ENCODE assay signal across 14 mouse cellular contexts in genomic region chr4:155148453-155148852, GRCm38 (mm10).
DNase-seq lines count a peak whose midpoint lies in the region; ATAC-seq and TF ChIP-seq lines count a peak whose summit lies in the region.
"Had no signal": no experiment of that assay in that cellular context is flagged by ENCODE, and none has a peak within 500 bp of the region (broad histone marks: within the 10 kb centered on the region; RNA-seq: fewer than 3 reads in every experiment).

No protein-coding gene starts in this region.

- H3K9me3 ChIP-seq in lung, embryonic 15.5 days = no peaks in the 10 kb centered on the region
- no peaks in the 10 kb centered on the region for H3K9me3 ChIP-seq in intestine, embryonic 15.5 days
- H3K9me3 ChIP-seq in stomach, embryonic 14.5 days (ENCODE audit: control insufficient read depth, low read depth, low read length) = no peaks in the 10 kb centered on the region
- H3K9me3 ChIP-seq: liver, embryonic 15.5 days; midbrain, embryonic 15.5 days had no signal

- no peak for ATAC-seq in lung, embryonic 15.5 days (ENCODE audit: borderline replicate concordance, extremely low read depth, low FRiP score, low TSS enrichment)
- ATAC-seq in intestine, embryonic 15.5 days = no peak
- no peak for ATAC-seq in stomach, embryonic 14.5 days (ENCODE audit: insufficient number of reproducible peaks, insufficient read depth, low FRiP score, low read depth)
- ATAC-seq: midbrain, embryonic 15.5 days had no signal

- H3K4me2 ChIP-seq in lung, embryonic 15.5 days = no peak overlapping the region
- H3K4me2 ChIP-seq in intestine, embryonic 15.5 days (replicated peaks) = 0 out of 2 replicates have a peak overlapping the region, but pooled peaks have one; percentile 33
- H3K4me2 ChIP-seq in stomach, embryonic 14.5 days (replicated peaks; ENCODE audit: low read depth, low read length) = no peak overlapping the region
- H3K4me2 ChIP-seq: liver, embryonic 15.5 days; midbrain, embryonic 15.5 days had no signal

- no peak for TF ChIP-seq CTCF in heart, adult 2 months (IDR thresholded peaks at IDR 0.05)

- no peaks in the 10 kb centered on the region for H3K27me3 ChIP-seq in heart, adult 2 months (ENCODE audit: control insufficient read depth, insufficient read depth, low read length)
- no peaks in the 10 kb centered on the region for H3K27me3 ChIP-seq in lung, embryonic 15.5 days
- no peaks in the 10 kb centered on the region for H3K27me3 ChIP-seq in intestine, embryonic 15.5 days (replicated peaks)
- H3K27me3 ChIP-seq in stomach, embryonic 14.5 days (ENCODE audit: control insufficient read depth, insufficient read depth, low read length) = no peaks in the 10 kb centered on the region

- no peak for TF ChIP-seq POLR2A in heart, adult 2 months (IDR thresholded peaks at IDR 0.05; ENCODE audit: insufficient read depth, low read depth, low read length)

- 74% methylated on average over 4 of the region's 4 CpGs for WGBS in heart, adult 2 months
- WGBS in lung, embryonic 15.5 days = 49% methylated on average over 4 of the region's 4 CpGs
- WGBS in intestine, embryonic 15.5 days = 70% methylated on average over 4 of the region's 4 CpGs
- 59% methylated on average over 4 of the region's 4 CpGs for WGBS in stomach, embryonic 14.5 days

- intact Hi-C loops in heart, adult 2 months (cut with DNase I) = no loop called here
- intact Hi-C loops in heart, postnatal 25 days (cut with DNase I) = loop anchor here (5.0 kb wide), 1 partner anchor 39 kb away; no protein-coding TSS in a partner anchor

- peaks cover 30% of the 10 kb centered on the region for H3K4me1 ChIP-seq in heart, adult 2 months (ENCODE audit: control insufficient read depth, insufficient read depth, low read length)
- H3K4me1 ChIP-seq in lung, embryonic 15.5 days = peaks cover 74% of the 10 kb centered on the region
- peaks cover 62% of the 10 kb centered on the region for H3K4me1 ChIP-seq in intestine, embryonic 15.5 days (replicated peaks)
- peaks cover 60% of the 10 kb centered on the region for H3K4me1 ChIP-seq in stomach, embryonic 14.5 days (ENCODE audit: control insufficient read depth, insufficient read depth, low read length)

- H3K36me3 ChIP-seq in heart, adult 2 months (ENCODE audit: control insufficient read depth, insufficient read depth, low read length) = no peaks in the 10 kb centered on the region
- 0 out of 2 replicates have a peak, but pooled peaks cover 2% of the 10 kb centered on the region for H3K36me3 ChIP-seq in lung, embryonic 15.5 days
- H3K36me3 ChIP-seq in intestine, embryonic 15.5 days = no peaks in the 10 kb centered on the region; the same call in 1 of the 2 replicates
- no peaks in the 10 kb centered on the region for H3K36me3 ChIP-seq in stomach, embryonic 14.5 days (ENCODE audit: control insufficient read depth, insufficient read depth, low read length)
- H3K36me3 ChIP-seq: liver, embryonic 15.5 days; midbrain, embryonic 15.5 days had no signal

- TF ChIP-seq EP300 in heart, adult 2 months (IDR thresholded peaks at IDR 0.05; ENCODE audit: insufficient read depth, low read depth, low read length) = no peak

- no peak for DNase-seq in heart, adult 2 months
- no peak for DNase-seq in heart, postnatal 25 days (ENCODE audit: low spot score)
- DNase-seq in lung, postnatal 14 days = no peak
- no peak for DNase-seq in layer of hippocampus, adult 11-12 months (ENCODE audit: low spot score)
- DNase-seq in thymus, postnatal 25 days = no peak
- DNase-seq: adrenal gland, adult 8-10 months; layer of hippocampus, postnatal 36 days; right cerebral cortex, postnatal 4 days; thymus, adult 2 months had no signal

- H3K9ac ChIP-seq in heart, adult 2 months (ENCODE audit: low read depth, low read length) = no peak overlapping the region
- H3K9ac ChIP-seq in lung, embryonic 15.5 days = no peak overlapping the region
- no peak overlapping the region for H3K9ac ChIP-seq in intestine, embryonic 15.5 days
- no peak overlapping the region for H3K9ac ChIP-seq in stomach, embryonic 14.5 days (replicated peaks; ENCODE audit: low read depth, low read length)
- H3K9ac ChIP-seq: liver, embryonic 15.5 days; midbrain, embryonic 15.5 days had no signal

- no peaks in the 10 kb centered on the region for H3K79me2 ChIP-seq in heart, adult 2 months (replicated peaks; ENCODE audit: control insufficient read depth, insufficient read depth, low read length)

- no peak overlapping the region for H3K4me3 ChIP-seq in heart, adult 2 months
- no peak overlapping the region for H3K4me3 ChIP-seq in lung, embryonic 15.5 days
- H3K4me3 ChIP-seq in intestine, embryonic 15.5 days (replicated peaks) = no peak overlapping the region
- H3K4me3 ChIP-seq in stomach, embryonic 14.5 days (ENCODE audit: low read depth, low read length) = no peak overlapping the region
- H3K4me3 ChIP-seq: liver, embryonic 15.5 days; midbrain, embryonic 15.5 days had no signal

- peak overlapping the region; percentile 36; the same call in 1 of the 2 replicates for H3K27ac ChIP-seq in heart, adult 2 months
- H3K27ac ChIP-seq in lung, embryonic 15.5 days = peak overlapping the region; percentile 90
- peak overlapping the region; percentile 93 for H3K27ac ChIP-seq in intestine, embryonic 15.5 days
- peak overlapping the region; percentile 83; the same call in 1 of the 2 replicates for H3K27ac ChIP-seq in stomach, embryonic 14.5 days (ENCODE audit: low read length)
- H3K27ac ChIP-seq: liver, embryonic 15.5 days; midbrain, embryonic 15.5 days had no signal

Comparison
In these comparisons a context has a peak if more than half of its experiments do, and no peak if none do; other contexts are left out.
1. H3K27ac ChIP-seq: peak in every context shown above with its lines; median percentile 93 in intestine, embryonic 15.5 days; 90 in lung, embryonic 15.5 days; 83 in stomach, embryonic 14.5 days; 36 in heart, adult 2 months.